Mouse (Mus musculus) gonadal fat pad, adult 2 months (tissue): ENCODE data around the gene Ppp2r5b. TPM values are rescaled to one million over a fixed set of nuclear protein-coding genes. Genes with fewer than 3 reads are reported as not detected.
A peak's percentile ranks its signal among the peaks of the same experiment; 100 is the strongest.

Experiments used
- DNase-seq: peaks from one replicate; pipeline ENCODE4 v3.0.0-alpha.2; 2012; ENCODE audit warnings: low read depth
- polyA plus RNA-seq: library from polyadenylated mRNA; depleted of rRNA; stranded (reverse); fragments of >200 nt; gene quantifications from 2 replicates; pipeline ENCODE4 v1.2.3, GENCODE M21; 2012; rRNA removed

Ppp2r5b gene
- polyA plus RNA-seq, 1 experiment = 61.5 TPM

DNA sequence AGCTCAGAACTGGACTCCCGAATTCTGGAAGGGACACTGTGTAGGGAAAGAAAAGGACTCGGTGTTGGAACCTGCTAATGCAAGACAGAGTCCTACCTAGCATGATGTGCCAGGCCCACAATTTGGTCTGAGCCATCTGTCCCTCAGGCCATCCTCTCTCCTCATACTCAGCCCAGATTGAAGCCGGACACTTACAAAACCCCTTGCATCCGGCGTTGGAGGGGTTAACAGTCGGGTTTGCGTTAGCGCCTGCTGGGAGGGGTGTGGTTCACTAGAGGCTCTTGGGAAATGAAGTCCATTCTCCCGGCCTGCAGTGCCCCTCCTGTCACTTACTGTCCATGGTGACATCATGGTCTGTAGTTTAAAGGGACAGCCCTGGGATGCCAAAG is 375 bp upstream of the Ppp2r5b start:
- DNase-seq = peak; percentile 70

DNA sequence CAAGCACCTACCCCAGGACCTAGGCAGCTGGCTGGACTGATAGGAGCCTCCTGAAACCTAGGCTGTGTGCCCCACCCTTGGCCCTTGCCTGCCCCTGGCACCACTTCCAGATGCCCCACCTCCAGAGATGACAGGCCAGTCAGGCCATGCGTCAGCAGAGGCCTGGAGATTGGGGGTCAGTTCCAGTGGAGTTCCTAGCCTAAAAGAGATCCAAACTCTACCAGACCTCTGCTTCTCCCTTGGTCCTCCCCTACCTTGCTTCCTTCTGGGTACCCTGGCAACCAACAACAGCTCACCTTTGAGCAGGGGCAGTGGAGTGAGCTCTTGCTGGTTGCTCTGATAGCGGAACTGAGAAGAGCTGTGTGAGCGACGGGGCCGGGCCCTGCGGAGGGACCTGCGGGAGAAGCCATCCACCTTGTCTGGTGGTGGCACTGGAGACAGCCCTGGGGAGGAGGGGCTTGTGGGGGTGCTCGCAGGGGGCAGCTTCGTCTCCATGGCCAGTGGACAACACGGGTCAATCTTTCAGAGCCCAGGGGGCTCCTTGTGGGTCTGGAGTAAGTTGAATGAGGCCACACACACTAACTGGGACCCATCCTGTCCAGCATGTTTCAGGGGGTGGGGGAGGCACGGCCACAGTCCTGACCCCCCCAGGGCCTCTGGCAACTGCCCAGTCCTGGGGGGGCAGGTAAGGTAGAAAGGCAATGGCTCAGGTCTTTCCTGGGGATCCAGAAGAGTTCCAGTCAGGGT is 1.2 kb downstream of the Ppp2r5b start:
- DNase-seq = no peak

DNA sequence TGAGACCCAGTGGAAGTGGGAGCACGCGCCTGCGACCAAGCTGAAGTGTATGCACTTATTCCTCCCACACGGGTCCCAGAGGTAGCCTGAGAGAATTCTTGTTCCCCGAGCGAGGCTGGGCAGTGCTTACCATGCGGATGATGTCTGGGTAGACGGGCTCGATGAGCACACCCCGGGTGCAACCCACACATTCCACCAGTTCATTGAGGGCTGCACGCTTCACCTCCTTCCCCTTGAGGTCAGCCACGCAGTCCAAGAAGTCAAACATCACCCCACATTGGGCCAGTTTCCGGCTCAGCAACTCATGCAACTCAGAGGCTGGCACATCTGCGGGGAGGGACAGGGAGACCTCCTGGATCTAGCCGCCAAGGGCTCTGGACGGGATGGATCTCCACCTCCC is 2.0 kb downstream of the Ppp2r5b start:
- DNase-seq = no peak

DNA sequence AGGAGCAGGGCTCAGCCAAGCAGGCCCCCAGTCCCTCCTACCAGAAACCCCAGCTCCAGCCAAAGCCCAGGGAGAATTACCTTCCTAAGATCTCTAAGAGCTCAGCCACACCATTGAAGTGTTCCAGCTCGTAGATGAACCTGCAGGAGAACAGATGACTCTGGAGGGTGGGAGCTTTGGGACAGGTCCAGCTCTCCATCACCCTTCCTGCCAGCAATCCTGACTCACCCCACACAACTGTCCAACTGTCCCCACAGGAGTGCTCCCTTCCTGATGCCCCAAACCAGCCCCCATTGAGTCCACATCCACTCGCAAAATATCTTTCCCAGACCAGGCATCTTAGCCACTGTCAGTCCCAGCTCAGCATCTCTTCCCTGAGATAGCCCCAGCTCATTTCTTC is 4.6 kb downstream of the Ppp2r5b start:
- DNase-seq = no peak

DNA sequence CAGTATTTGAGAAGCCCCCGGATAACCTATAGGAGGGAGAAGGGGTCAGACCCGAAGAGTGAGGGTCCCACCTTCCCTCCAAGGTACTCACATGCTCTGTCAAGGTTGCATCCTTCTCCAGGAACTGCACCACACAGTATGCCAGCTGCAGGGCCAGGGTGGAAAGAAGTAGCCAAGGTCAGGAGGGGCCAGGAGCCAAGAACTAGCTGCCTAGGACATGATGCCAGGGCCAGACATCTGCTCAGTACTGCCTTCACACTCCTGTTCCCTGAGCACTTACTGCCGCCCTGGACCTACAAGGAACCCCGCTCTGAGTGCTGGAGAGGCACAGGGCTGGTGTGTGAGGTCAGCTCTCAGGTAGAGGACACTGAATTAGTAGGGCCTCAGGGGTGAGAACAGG is 5.3 kb downstream of the Ppp2r5b start:
- no peak for DNase-seq

DNA sequence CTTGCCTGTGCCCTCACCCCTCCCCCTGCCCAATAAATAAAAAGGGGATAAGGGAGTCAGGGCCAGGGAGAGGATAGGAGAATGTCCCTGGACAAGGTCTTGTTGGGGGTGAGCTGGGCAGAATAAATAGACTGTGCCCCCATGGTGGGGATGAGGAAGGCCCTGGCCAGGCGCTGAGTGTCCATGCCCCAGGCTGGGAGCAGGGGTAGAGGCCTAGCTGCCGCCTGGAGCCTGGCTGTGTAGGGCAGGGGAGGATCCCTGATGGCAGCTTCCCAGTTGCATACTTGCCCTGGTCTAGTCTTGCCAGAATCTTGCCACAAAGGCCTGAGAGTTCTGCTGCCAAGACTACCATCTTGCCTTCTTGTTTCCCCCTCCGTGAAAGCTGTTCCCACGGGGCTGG is 7.8 kb downstream of the Ppp2r5b start:
- no peak for DNase-seq

DNA sequence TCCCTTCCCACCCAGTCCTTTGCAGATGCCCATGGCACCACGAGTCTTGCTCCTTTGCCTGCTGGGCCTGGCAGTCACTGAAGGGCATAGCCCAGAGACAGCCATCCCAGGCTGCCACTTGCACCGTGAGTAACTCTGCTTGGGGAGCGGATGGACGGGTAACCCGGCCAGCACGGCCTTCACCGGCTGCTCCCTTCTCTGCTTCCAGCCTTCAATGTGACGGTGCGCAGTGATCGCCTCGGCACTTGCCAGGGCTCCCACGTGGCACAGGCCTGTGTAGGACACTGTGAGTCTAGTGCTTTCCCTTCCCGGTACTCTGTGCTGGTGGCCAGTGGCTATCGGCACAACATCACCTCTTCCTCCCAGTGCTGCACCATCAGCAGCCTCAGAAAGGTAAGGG is 8.9 kb downstream of the Ppp2r5b start:
- DNase-seq = no peak

DNA sequence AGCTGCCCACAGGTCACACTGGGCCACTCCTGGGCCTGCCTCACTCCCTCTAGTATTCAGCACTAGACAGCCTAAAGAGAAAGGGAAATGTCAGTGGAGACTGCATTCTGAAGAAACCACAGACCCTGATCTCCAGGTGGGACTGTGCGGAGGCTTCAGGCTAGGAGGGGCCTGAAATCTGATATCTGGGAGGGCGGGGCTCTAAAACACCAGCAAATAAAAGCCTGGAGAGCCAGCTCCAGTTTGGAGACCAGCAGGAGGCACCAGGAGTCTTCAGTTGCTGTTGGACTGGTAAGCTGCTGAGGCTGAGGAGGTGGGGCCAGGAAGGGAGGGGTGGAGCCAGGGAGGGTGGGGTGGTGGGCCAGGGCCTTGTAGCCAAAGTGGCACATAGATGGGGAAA is 9.5 kb downstream of the Ppp2r5b start, which contains the start of gene Gpha2:
Gene Gpha2 (plus strand): TSS at position 246 of the 400 bp plus-strand sequence.
- DNase-seq = no peak

DNA sequence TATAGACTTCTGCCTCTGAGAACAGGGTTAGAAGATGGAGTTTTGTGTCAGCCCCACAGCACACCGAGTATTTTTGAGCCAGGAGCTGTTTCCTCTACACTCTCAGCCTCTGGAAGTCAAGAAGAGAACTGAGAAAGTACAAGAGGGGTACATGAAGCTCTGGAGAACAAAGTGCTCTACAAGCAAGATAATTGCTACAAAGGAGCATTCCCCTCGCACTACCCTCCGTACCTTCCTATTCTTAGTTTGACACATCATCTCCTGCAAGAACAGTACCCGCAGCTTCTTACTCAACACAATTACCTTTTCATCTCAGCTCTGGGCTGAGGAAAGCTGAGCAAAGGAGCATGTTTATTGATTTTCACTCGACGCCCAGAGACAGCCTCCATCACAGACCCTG is 17.1 kb downstream of the Ppp2r5b start:
- DNase-seq = no peak

DNA sequence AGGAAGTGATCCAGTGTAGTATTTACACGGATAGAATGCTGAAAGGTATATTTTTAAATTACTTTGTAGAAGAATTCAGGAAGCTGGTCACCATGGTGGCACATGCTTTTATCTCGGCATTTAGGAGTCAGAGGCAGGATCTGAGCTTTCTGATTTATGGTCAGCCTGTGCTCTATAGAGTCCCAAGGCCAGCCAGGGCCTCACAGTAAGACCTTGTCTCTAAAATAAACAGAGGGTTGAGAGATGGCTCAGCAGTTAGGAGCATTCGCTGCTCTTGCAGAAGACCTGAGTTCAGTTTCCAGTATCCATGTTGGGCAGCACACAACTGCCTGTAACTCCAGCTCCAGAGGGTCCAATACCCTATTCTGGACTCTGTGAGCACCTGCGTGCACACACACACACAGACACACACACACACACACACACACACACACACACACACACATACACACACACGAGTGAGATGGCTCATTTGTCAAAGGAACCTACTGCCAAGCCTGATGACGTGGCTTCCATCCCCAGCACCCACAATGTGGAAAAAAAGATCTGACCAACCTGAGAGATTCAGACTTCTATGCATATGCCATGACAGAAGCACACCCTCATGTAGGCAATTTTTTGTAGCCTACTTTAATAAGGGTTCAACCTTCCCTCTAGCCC is 19.5 kb downstream of the Ppp2r5b start:
- DNase-seq = no peak

DNA sequence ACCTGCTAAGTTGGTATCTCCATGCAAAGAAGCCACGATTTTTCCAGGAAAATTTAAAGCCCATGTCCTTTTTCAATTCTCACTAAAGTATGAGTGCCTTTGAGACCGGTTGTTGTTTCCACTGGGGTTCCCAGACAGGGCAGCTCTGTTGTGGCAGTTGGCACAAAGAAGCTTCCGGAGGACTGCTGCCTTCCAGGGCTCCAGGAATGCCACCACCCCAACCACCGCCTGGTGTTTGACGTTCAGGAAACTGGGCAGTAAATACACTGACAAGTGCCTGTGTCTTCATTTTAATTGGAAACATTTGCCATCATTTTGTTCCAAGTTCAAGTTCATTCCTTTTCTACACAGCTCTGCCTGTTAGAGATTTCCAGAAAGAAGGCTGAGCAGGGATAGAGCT is 29.0 kb downstream of the Ppp2r5b start:
- DNase-seq = no peak

DNA sequence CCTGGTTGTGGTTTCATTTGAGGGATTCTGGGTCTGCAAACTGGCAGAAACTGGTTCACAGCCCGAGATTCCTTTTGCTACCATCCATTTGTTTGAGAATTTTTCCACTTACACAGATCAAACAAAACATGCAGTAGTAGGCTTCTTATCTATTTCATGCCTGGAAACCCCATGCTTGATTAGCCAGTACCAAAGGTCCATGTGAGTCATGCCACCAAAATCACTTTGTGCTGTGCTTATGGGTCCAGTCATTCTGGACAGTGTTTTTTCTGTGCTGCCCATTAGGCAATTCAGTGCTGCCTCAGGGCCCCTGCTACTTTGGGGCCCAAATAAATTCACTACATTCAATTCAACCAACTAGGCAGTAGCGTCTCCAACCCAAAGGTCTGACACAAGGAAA is 31.4 kb downstream of the Ppp2r5b start:
- no peak for DNase-seq

DNA sequence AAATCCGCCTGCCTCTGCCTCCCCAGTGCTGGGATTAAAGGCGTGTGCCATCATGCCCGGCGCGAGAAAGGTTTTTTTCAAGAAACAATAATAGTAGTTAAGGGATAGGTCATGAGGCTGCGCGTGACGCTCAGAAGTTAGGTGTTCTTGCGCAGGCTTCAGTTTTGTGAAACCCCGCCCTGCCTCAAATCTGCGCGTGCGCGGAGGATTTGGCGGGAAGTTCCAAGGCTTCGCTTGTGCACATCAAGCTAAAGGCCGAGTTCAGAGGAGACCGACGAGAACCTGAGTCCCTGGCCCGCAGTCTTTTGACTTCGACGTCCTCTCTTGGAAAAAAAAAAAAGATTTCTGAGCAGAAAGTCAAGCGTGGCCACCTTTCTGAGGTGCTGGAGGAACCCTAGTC is 51.5 kb downstream of the Ppp2r5b start, which contains the start of gene Majin:
Gene Majin (plus strand): TSS at position 258 of the 400 bp plus-strand sequence.
- no peak for DNase-seq

DNA sequence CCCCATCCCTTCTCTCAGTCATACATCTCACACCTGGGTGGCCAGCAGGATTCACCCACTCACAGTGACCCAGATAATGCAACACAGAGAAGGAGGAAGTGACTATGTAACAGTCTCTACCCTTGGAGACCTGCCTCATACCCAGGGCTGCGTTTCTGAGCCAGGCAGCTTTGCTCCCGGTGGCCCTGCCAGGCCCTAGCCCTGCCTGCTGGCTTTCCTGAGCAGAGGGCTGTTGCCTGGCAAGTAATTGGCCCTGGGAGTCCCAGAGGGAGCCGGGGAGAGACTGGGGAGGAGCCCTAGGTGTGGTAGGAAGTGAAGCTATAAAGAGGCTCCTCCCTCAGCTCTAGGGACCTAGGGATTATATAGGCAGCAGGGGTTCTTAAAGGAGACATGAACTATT is 53.1 kb downstream of the Ppp2r5b start:
- no peak for DNase-seq

DNA sequence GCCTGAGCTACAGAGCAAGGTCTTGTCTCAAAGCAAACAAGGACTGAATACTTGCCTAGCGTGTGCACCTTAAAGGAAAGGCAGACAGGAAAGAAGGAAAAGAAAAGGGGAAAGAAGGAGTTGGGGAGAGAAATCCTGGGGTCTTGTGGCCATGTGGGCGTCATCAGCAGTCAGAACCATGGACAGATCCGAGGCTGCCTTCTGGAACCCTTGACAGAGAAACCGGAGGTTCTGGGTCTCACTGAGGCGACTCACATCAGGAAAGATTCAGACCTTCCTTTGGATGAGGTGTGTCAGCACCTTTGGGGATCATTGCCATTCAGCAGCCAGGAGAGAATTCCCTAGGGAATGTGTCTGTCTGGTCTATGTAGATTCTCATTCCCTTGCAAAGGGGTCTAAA is 54.0 kb downstream of the Ppp2r5b start:
- no peak for DNase-seq

DNA sequence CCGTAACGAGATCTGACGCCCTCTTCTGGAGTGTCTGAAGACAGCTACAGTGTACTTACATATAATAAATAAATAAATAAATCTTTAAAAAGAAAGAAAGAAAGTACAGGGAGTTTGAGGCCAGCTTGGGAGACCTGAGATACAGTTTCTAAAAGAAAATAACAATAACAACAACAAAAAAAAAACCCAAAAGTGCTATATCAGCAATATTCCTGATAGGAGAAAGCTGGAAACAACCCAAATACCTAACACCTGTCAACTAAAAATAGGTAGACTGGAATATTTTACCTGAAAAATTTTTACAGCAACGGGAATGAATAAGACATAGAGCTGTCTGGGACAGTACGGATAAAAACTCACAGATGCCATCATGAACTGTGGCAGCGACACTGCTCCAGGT is 56.9 kb downstream of the Ppp2r5b start:
- no peak for DNase-seq

Other genes starting within 250 kb of the Ppp2r5b start
- gene Slc22a20, start 249.7 kb downstream of the Ppp2r5b start, polyA plus RNA-seq = not detected in 2 replicates
- gene Capn1, start 220.0 kb downstream of the Ppp2r5b start, polyA plus RNA-seq = 70.6 and 85.2 TPM in 2 replicates
- 55.6 and 104 TPM in 2 replicates for gene Syvn1, start 189.3 kb downstream of the Ppp2r5b start, polyA plus RNA-seq
- gene Mrpl49, start 178.1 kb downstream of the Ppp2r5b start, polyA plus RNA-seq = 28.3 and 29.0 TPM in 2 replicates
- 1,249 and 1,627 TPM in 2 replicates for gene Fau, start 178.0 kb downstream of the Ppp2r5b start, polyA plus RNA-seq
- 60.6 and 60.9 TPM in 2 replicates for gene Znhit2, start 174.7 kb downstream of the Ppp2r5b start, polyA plus RNA-seq
- gene Tm7sf2, start 167.5 kb downstream of the Ppp2r5b start, polyA plus RNA-seq = 98.2 and 115 TPM in 2 replicates
- 56.9 and 64.6 TPM in 2 replicates for gene Vps51, start 158.6 kb downstream of the Ppp2r5b start, polyA plus RNA-seq
- gene Tmem262, start 155.8 kb downstream of the Ppp2r5b start, polyA plus RNA-seq = 1.2 TPM in 1 of 2 replicates, not detected in the other
- 0.20 and 0.23 TPM in 2 replicates for gene Gm28374, start 153.6 kb downstream of the Ppp2r5b start, polyA plus RNA-seq
- gene Zfpl1, start 150.9 kb downstream of the Ppp2r5b start, polyA plus RNA-seq = 106 and 118 TPM in 2 replicates
- gene Cdca5, start 150.9 kb downstream of the Ppp2r5b start, polyA plus RNA-seq = 1.0 TPM in 2 replicates
- gene AC131692.1, start 141.5 kb downstream of the Ppp2r5b start, polyA plus RNA-seq = 0.37 TPM in 1 of 2 replicates, not detected in the other
- 0.06 and 0.12 TPM in 2 replicates for gene Naaladl1, start 130.1 kb downstream of the Ppp2r5b start, polyA plus RNA-seq
- 25.5 and 26.0 TPM in 2 replicates for gene Sac3d1, start 117.2 kb downstream of the Ppp2r5b start, polyA plus RNA-seq
- 27.6 and 31.0 TPM in 2 replicates for gene Snx15, start 107.6 kb downstream of the Ppp2r5b start, polyA plus RNA-seq
- 2.8 and 2.9 TPM in 2 replicates for gene Batf2, start 94.9 kb downstream of the Ppp2r5b start, polyA plus RNA-seq
- 141 and 162 TPM in 2 replicates for gene Arl2, start 94.3 kb downstream of the Ppp2r5b start, polyA plus RNA-seq
- gene Majin, start 51.5 kb downstream of the Ppp2r5b start, polyA plus RNA-seq = 0.16 and 0.22 TPM in 2 replicates
- gene Gpha2, start 9.5 kb downstream of the Ppp2r5b start, polyA plus RNA-seq = 1.7 and 2.8 TPM in 2 replicates
- gene Atg2a, start 5.8 kb upstream of the Ppp2r5b start, polyA plus RNA-seq = 23.4 and 25.0 TPM in 2 replicates
- gene Ehd1, start 40.9 kb upstream of the Ppp2r5b start, polyA plus RNA-seq = 156 and 198 TPM in 2 replicates
- gene Cdc42bpg, start 70.6 kb upstream of the Ppp2r5b start, polyA plus RNA-seq = 16.2 and 16.6 TPM in 2 replicates
- 40.4 and 48.5 TPM in 2 replicates for gene Men1, start 99.1 kb upstream of the Ppp2r5b start, polyA plus RNA-seq
- 83.4 and 95.3 TPM in 2 replicates for gene Map4k2, start 105.3 kb upstream of the Ppp2r5b start, polyA plus RNA-seq
- 95.0 and 140 TPM in 2 replicates for gene Sf1, start 127.8 kb upstream of the Ppp2r5b start, polyA plus RNA-seq
- 13.1 and 15.8 TPM in 2 replicates for gene Pygm, start 148.5 kb upstream of the Ppp2r5b start, polyA plus RNA-seq
- gene Rasgrp2, start 163.5 kb upstream of the Ppp2r5b start, polyA plus RNA-seq = 107 and 215 TPM in 2 replicates
- 1.6 and 1.7 TPM in 2 replicates for gene Nrxn2, start 182.9 kb upstream of the Ppp2r5b start, polyA plus RNA-seq